Mouse (Mus musculus) frontal cortex, postnatal 14 days (tissue): ENCODE data around the gene Ncoa4.

ENCODE experiments used
- DNase-seq, 2 experiments: peaks; one replicate each; pipeline ENCODE4 v3.0.0; 2022; ENCODE audit warnings: low spot score in 2 of 2

Gene Ncoa4

DNA sequence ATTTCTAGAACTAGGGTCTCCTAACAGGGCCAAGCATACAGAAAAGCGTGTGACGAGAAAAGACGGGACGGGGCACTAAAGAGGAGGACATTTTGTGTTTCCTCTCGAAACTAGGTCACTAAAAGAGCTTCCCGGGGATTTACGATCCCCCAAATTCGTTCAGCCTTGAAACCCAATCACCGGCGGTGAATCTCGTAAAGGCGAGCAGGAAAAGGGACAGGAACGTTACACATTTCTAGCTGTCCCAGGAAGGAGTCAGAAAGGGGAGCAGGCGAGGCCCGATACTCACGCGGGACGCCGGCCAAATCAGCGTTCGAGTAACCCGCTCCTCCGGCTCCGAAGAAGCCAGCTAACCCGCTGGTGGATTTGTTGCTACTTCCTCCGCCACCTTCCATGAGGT, 41.7 kb downstream of the Ncoa4 start:
- DNase-seq = no peak

DNA sequence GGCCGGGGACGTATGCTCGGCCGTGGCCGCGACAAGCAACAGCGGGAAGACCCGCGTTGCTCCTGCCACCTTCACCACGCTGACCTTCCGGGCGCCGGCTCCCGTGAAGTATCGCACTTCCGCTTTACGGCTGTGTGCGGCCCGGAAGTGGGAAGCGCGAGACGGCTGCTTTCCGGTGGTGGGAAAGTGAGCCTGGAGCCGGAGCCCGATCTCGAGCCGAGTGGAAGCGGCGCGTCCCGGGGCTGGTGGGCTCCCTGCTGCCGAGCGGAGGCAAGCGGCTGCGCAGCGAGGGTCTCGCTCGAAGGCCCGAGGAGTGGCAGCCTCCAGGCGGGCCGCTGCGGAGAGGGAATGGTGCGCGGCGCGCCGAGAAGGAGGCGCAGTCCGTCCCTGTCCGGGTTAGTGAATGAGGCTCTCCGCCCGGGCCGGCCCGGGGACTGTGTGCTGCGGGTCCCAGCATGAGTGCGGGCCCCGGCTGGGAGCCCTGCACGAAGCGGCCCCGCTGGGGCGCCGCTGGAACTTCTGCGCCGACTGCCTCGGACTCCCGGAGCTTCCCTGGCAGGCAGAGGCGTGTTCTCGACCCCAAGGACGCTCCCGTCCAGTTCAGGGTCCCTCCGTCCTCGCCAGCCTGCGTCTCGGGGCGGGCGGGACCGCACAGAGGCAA, 42.3 kb downstream of the Ncoa4 start, which contains the start of the genes Timm23 and Parg:
Gene Timm23, minus strand, starts transcription at position 108 of the 661 bp plus-strand sequence.
Gene Parg, plus strand, starts transcription at position 159 of the 661 bp plus-strand sequence.
- DNase-seq = peak; percentile 78 to 84

DNA sequence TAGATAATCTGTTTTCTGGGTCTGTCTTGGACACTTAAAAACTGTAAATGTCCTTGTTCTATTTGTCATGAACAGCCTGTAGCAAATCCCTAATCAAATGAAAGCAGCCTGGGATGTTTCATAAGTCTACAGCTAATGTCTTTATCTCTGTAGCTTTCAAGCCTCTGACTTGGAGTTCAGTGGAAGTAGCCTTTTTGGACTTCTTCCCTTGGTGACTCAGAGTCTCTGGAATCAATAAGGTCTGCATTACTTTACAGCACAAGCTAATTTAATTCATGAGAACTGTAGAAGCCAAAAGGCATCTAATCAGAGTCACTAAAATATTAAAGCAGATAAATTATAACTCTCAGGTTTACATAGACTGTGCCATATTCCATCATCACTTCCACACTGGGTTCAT, 66.9 kb downstream of the Ncoa4 start:
- no peak for DNase-seq

DNA sequence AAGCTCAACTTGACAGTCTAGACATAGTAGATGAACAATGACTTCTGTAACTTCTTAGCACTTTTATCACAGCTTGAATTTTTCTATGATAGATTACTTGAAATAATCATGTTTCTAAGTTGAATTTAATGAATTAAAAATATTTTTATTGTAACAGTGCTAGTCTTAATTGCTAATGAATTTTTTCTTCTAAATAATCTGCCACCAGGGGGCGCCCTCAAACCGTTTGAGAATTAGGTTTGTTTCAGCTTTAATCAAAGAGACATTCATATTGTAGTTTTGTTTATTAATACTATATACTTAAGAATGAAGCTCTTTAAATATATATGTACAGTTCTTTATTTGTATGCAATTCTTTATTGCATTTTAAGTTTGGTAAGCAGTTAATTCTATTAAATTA, 69.3 kb downstream of the Ncoa4 start:
- DNase-seq = peak in 1 of 2 experiments; percentile 55
